Mouse (Mus musculus): ENCODE data around the gene Gm21885.

DNA sequence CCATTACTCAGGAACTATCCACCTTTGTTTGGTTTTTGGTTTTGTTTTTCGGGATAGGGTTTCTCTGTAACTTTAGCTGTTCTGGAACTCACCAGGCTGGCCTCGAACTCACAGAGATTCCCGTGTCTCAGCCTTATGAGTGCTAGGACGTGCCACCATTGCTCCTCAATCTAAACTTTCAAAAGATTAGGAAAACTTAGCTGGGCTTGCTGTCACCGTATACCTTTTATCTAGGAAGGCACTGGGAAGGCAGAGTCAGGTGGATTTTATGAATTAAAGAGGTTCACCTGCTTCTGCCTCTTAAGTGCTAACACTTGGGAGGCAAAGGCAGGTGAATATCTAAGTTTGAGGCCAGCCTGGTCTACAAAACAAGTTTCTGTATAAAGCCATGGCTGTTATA lies 41.0 kb downstream of the Gm21885 start:
- TF ChIP-seq CTCF (IDR thresholded peaks at IDR 0.05; ENCODE audit: low read depth, low read length) (no peak), POLR2A (IDR thresholded peaks at IDR 0.05; ENCODE audit: borderline replicate concordance, low read depth, low read length) (no peak)

All from bone marrow macrophage, adult 2 months (primary cell).